Mouse (Mus musculus) G1E (cell line): ENCODE measurements at regions not wholly inside any gene's neighbourhood (a gene's known extent, or its start where the extent isn't known, plus 50 kb on each side); places are given as distances from the start of the nearest gene placed in this dataset.

Experiments
- CTCF ChIP-seq: IDR thresholded peaks from 2 replicates; pipeline ENCODE4 v1.5.1; 2012; ENCODE audit warnings: low read depth, low read length, inconsistent platforms, mixed read lengths
- GATA1 ChIP-seq: IDR thresholded peaks from 2 replicates; pipeline ENCODE4 v1.6.1; 2012; ENCODE audit warnings: borderline replicate concordance, low read length, inconsistent platforms, mixed read lengths
- GATA2 ChIP-seq: IDR thresholded peaks from 2 replicates; pipeline ENCODE4 v1.6.1; 2012; ENCODE audit warnings: low read depth, low read length, inconsistent platforms, borderline replicate concordance
- TAL1 ChIP-seq: conservative IDR thresholded peaks from 2 replicates; pipeline ENCODE4 v1.6.1; 2012; ENCODE audit warnings: low read depth, low read length, inconsistent platforms, mixed read lengths

GRCm38 (mm10) chr15:3213721-3214120, 54.6 kb upstream of the Selenop start:
- TF ChIP-seq CTCF, result no peak
- TF ChIP-seq GATA1, result no peak
- no peak for TF ChIP-seq GATA2
- no peak for TF ChIP-seq TAL1
